Mouse (Mus musculus) embryonic facial prominence, embryonic 13.5 days (tissue): ENCODE results near the gene Pou5f2. TPM values are rescaled to one million over a fixed set of nuclear protein-coding genes. Genes with fewer than 3 reads are reported as not detected.

Experiments used
- ATAC-seq: fragments of 200-750 bp; cut with Nextera tagmentation; 2 replicates; pipeline ENCODE4 v1.8.0; 2017; ENCODE audit warnings: low read depth; ENCODE audit not compliant: insufficient number of reproducible peaks, insufficient read depth, low FRiP score, low TSS enrichment
- H3K27ac ChIP-seq: fragments of 300-500 bp; sonication (generic); 2 replicates; pipeline ENCODE4 v1.5.1; 2015; ENCODE audit warnings: moderate library complexity, mild to moderate bottlenecking, inconsistent platforms
- H3K27me3 ChIP-seq: fragments of 300-500 bp; sonication (generic); 2 replicates; pipeline ENCODE4 v1.6.1; 2015; ENCODE audit warnings: mild to moderate bottlenecking, inconsistent platforms
- H3K36me3 ChIP-seq: fragments of 300-500 bp; sonication (generic); 2 replicates; pipeline ENCODE4 v1.6.1; 2015; ENCODE audit warnings: mild to moderate bottlenecking, inconsistent platforms
- H3K4me1 ChIP-seq: fragments of 300-500 bp; sonication (generic); 2 replicates; pipeline ENCODE4 v1.6.1; 2015; ENCODE audit warnings: inconsistent platforms
- H3K4me2 ChIP-seq: fragments of 300-500 bp; sonication (generic); 2 replicates; pipeline ENCODE4 v1.6.1; 2015; ENCODE audit warnings: moderate library complexity, mild to moderate bottlenecking, inconsistent platforms
- H3K4me3 ChIP-seq: fragments of 300-500 bp; sonication (generic); 2 replicates; pipeline ENCODE4 v1.5.1; 2015; ENCODE audit warnings: mild to moderate bottlenecking, inconsistent platforms
- H3K9ac ChIP-seq: fragments of 300-500 bp; sonication (generic); 2 replicates; pipeline ENCODE4 v1.6.1; 2015; ENCODE audit warnings: mild to moderate bottlenecking, inconsistent platforms
- H3K9me3 ChIP-seq: fragments of 300-500 bp; sonication (generic); 2 replicates; pipeline ENCODE4 v1.6.1; 2016; ENCODE audit warnings: inconsistent platforms
- WGBS: fragments of 180-500 bp; shearing (Covaris S2); methylation state at CpG from one replicate; pipeline ENCODE4 v1.1.7; 2015; ENCODE audit warnings: mixed read lengths; 5-methylcytosine and 5-hydroxymethylcytosine counted together
- polyA plus RNA-seq: library from polyadenylated mRNA; unstranded; fragments of >200 nt; fragmentation: Nextera tagmentation; extraction: Ambion mirVana; gene quantifications from 2 replicates; pipeline ENCODE4 v1.2.1, GENCODE M21; 2015

Pou5f2 gene
- polyA plus RNA-seq, 1 experiment from 2014 or later: 2.3 TPM

GRCm38 (mm10) chr13:78043203-78043602 lies 18.5 kb downstream of the Pou5f2 start:
- no peak overlapping the region for H3K4me3 ChIP-seq
- H3K27me3 ChIP-seq: no peaks in the 10 kb centered on the region
- H3K27ac ChIP-seq: no peak overlapping the region
- no peak overlapping the region for H3K4me2 ChIP-seq
- no peak for ATAC-seq
- no peaks in the 10 kb centered on the region for H3K9me3 ChIP-seq
- 67% methylated on average over 6 of the region's 6 CpGs for WGBS
- no peak overlapping the region for H3K9ac ChIP-seq
- no peaks in the 10 kb centered on the region for H3K36me3 ChIP-seq
- H3K4me1 ChIP-seq: no peaks in the 10 kb centered on the region

GRCm38 (mm10) chr13:78045116-78045515 lies 20.4 kb downstream of the Pou5f2 start:
- Histone ChIP-seq H3K36me3 (no peaks in the 10 kb centered on the region), H3K9me3 (no peaks in the 10 kb centered on the region), H3K27ac (no peak overlapping the region), H3K27me3 (no peaks in the 10 kb centered on the region), H3K9ac (no peak overlapping the region), H3K4me1 (no peaks in the 10 kb centered on the region), H3K4me2 (no peak overlapping the region), H3K4me3 (no peak overlapping the region)
- no peak for ATAC-seq
- 16% methylated on average over 5 of the region's 5 CpGs for WGBS

Other genes starting within 250 kb of the Pou5f2 start
- gene Nr2f1, start 174.9 kb downstream of the Pou5f2 start, polyA plus RNA-seq: 14.1 and 15.8 TPM in 2 replicates